Mouse (Mus musculus) urinary bladder, adult 18-20 months (tissue): ENCODE results near the gene Tnfrsf11a.
A peak's percentile ranks its signal among the peaks of the same experiment; 100 is the strongest.
"Not testable (repeated sequence)": the region's sequence is repeated elsewhere in the genome, so short reads cannot be mapped to it uniquely, and the experiment has no call there.

ENCODE experiments used
- DNase-seq, 2 experiments: peaks; one replicate each; pipeline ENCODE4 v3.0.0; 2022; ENCODE audit warnings: low spot score in 2 of 2, mixed read lengths in 2 of 2

Gene Tnfrsf11a

GRCm38 (mm10) chr1:105780457-105781364 is at the start of gene Tnfrsf11a:
Gene Tnfrsf11a, plus strand, starts transcription at chr1:105780718.
- peak; percentile 59 to 69 for DNase-seq

GRCm38 (mm10) chr1:105735318-105735717 is 45.2 kb upstream of the Tnfrsf11a start:
- DNase-seq = no peak

DNA sequence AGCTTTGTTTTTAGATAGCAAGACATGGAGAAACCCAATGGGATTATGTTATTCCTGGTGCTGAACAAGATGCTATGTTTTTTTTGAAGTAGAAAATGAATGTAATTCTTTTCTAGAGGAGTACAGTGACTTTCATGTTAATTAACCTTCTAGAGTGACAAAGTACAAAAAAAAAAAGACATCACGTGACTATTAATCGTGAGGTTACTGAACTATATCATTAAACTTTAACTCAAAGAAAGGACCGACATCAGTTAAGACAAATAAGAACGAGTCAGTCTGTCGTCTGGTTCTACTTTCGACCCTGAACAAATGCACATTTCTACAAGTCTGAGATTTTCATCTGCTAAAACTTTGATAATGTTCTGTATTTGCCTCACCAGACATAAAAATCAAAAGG is 42.2 kb upstream of the Tnfrsf11a start:
- no peak for DNase-seq

- no peak for DNase-seq
Observed at GRCm38 (mm10) chr1:105739493-105739892, 41.0 kb upstream of the Tnfrsf11a start.

DNA sequence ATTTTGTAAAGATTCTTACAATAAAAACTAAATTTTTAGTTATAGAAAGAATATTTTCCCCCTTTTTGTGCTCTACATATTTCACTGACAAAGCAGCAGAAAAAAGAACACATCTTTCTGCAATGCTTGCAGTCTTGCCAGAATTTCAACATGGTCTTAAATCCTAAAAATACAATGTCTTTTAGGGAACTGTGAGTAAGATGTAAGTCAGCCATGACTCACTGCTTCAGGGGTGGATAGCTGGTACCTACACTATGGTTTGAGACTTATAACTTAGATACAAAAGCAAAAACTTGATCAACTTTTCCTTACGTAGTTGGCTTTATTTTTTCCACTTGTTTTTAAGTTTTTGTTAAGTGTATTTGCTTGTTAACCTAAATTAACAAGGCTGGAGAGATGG is 38.0 kb upstream of the Tnfrsf11a start:
- DNase-seq = no peak

DNA sequence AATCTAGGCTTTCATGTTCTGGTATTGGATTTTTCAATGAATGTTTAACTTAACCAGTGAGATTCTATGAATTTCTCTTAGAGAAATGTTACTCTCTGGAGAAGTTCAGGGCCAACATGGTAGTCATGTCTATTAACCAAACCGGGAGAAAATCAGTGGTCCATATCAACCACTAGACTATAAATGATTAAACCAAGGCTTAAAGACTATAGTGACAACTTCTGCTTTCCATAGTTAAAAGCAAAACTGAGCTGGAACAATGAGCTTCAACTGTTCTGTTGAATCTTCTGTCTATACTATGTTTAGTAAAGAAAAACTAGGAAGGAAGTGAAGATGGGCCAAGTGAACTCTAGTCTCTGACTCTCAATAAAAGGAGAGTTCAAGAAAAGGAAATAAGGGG is 34.1 kb upstream of the Tnfrsf11a start:
- no peak for DNase-seq

DNA sequence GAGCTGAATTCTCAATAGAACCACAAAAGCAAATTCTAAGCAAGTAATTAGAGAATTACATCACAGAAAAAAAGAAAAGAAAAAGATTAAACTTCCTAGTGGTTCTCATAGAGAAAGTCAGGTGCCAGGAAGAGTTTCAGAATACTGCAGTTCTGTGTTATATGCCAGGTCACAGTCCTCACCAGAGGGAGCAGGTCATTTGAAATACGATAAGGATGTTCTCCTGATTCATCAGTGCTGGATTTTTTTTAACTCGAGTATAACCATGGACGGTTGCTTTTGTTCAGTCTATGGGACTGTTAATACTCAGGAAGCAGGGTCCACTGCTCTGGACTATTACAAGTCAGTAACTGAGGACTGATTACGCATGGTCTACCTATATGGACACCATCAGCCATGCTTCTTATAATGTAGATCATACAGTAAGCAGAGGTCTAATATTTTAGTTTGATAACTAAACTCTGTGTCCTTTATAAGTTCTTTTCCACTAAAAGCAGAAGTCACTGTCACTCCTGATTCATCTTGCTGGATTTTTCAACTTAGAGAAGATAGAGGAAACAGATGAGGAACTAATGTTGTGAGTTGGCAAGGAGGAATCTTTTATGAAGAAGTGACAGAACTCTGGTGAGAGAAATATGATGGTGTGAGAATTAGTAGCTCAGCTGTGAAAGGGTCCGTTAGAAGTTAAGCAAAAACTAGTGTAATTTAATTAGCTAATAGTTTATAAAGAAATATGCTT is 33.5 kb upstream of the Tnfrsf11a start:
- DNase-seq = no peak

GRCm38 (mm10) chr1:105748091-105748799 is 32.3 kb upstream of the Tnfrsf11a start:
- no peak for DNase-seq

DNA sequence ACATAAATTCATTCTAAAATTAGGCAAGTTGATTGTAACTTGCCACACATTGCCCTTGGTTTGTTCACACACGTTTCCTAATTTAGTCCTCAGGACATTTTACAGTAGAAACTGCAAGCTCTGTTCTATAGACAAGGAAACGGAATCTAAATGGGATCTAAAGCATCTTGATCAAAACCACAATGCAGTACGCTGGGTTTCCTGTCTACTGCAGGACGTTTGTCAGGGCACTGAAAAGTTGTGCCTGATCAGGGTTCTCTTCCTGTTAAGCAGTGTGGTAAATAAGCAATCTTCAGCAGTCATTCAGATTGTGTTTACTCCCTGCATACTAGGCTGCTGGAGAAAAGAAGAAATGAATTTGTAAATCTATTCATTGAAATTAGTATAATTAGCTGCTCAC is 28.3 kb upstream of the Tnfrsf11a start:
- DNase-seq = no peak

- no peak for DNase-seq
Observed at GRCm38 (mm10) chr1:105752944-105753343, 27.6 kb upstream of the Tnfrsf11a start.

DNA sequence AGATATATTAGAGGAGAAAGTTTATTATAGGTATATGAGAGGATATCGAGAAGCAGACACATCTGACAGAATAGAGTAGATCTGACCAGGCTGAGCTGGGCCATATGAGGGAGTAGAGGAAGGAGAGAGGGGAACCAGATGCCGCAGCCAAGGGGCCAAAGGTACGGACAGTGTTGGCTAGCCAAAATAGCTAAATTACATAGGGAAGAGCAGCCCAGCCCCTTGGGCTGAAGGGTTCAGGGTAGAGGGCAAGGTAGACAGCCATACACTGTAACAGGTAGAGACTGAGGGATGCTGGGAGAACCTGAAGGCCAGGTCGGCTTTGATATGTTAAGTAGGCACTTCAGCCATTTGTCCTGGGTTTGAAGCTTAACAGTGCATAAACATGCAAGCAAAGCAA is 21.7 kb upstream of the Tnfrsf11a start:
- DNase-seq = no peak

DNA sequence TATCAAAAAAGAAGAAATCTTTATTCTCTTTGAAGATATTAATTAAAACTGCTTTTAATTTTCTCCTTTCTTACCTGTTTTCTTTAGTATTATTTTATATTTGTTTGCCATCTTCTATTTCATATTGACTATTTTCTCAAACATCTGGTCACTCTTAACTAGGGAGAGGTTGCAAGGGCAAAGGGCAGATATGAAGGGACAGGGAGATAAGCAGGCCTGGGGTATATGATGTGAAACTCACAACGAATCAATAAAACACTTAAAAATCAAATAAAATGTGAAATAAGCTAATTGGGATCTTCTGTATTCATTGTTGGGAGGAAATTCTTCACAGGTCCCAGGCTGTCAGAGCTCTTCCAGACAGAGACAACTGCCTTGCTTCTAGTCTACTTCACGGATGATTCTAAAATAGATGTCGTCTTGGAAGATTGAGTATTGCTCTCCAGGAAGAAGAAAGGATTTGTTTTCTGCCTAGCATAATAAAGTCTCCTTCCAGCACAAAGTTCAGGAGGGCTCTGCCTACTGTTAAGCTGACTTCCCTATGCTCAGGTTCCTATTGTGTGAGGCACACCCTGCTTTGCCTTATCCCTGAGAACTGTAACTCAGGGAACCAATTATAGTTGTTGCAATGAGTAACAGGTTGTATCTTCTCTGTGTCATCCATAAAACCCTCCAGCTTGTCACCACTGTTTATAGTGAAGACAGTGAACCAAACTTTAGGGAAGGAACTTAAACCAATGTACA is 20.9 kb upstream of the Tnfrsf11a start:
- DNase-seq = no peak

DNA sequence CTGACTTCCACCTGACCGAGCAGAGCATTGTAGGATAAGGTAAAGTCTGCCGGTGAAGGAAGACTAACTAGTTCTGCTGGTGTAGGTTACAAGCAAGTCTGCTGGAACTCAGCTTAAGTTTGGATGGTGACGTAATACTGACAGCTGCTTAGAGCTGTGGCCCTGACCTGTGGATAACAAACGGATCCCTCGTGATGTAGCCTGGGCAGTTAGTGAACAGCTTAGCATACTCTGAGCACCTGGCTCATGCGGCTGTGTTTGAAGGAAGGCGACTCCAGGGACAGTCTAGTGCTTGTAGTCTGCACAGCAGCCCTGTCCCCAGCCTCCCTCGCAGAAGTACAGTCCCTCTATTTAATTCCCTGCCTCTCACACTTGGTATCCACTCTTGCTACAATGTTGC is 14.9 kb upstream of the Tnfrsf11a start:
- DNase-seq = no peak

- not testable (repeated sequence) for DNase-seq
Observed at GRCm38 (mm10) chr1:105766099-105766498, 14.4 kb upstream of the Tnfrsf11a start.

GRCm38 (mm10) chr1:105768397-105768796 is 12.1 kb upstream of the Tnfrsf11a start:
- no peak for DNase-seq

DNA sequence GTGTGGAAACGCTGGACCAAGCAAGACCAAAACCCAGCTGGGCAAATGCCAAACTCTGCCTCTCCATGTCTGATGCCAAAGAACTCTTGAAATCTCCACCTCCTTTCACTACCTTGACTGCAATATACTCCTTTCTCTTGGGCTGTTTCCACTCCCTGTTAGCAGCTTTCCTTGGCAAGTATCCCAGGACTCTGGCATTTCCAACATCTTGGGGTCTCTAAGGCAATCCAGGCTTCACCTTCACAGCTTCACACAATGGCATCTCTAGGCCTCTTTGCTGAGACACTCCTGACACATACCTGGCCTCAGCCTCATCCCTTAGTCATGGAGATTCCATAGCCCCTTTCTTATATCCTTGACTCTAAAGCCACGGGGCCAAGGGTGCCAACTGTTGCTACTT is 9.8 kb upstream of the Tnfrsf11a start:
- no peak for DNase-seq

- no peak for DNase-seq
Observed at GRCm38 (mm10) chr1:105776426-105776825, 4.1 kb upstream of the Tnfrsf11a start.

DNA sequence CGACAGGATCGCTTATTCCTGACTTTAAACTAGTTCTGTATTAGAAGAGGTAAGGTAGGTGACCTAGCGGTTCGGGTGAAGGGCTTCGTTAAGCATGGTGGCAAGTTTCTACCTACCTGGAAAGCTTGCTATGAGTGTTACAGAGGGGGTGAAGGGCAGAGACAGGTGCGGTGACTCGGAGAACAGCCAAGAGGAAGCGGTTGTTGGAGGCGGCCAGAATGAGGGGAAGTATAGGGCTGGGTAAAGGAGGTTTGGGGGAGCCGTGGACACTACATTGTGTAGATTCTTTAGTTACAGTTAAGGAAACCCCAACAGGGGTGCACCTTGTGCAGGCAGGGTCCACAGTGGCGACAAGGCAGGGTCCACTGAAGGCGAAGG is 450 bp upstream of the Tnfrsf11a start:
- no peak for DNase-seq

- DNase-seq = no peak
Observed at GRCm38 (mm10) chr1:105781391-105782146, 1.1 kb downstream of the Tnfrsf11a start.

DNA sequence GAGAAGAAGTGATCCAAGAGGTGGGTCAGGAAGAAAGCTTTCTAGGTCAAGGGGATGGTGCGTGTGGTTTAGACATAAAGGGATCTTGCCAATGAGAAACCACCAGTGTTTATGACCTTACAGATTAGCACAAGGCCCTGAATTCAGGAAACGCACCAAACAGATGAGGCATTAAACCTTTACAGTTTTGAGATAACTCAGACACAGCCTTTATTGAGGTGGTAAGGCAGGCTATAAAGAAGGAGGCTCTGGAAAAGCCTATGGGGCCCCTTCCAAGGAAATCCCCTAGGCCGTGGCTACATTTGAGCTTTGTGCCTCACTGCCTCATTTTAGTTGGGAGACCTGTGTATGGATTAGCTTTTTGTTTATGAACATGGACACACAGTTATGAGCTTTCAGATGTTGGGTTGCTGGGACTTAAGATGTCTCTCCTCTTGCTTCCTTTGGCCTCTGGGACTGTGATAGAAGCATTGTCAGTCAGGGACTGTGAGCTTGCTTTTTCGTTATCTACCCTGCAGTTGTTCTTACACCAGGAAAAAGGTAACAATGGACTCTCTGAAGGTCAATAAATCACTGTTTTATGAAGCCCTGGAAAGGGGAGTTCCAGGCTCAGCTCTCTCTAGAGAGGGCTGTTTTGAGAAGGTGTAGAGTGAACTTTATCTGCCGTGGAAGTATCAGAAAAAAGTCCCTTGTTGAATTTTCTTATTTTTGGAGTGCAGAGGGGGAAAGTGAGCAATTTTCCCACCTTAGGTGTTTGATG is 3.9 kb downstream of the Tnfrsf11a start:
- DNase-seq = no peak
